Mouse (Mus musculus): ENCODE results near the gene Hsf4. TPM values are rescaled to one million over a fixed set of nuclear protein-coding genes. Genes with fewer than 3 reads are reported as not detected.

The Hsf4 gene
- total RNA-seq, 2 experiments from 2014 or later, result 11.5 to 12.0 TPM

- intact Hi-C loops (cut with DNase I), result loop anchor here (5.0 kb wide), 1 partner anchor 655 kb away; the partner anchor contains the start of gene Ciao2b
- peak; percentile 92 to 94 for DNase-seq (ENCODE audit: low spot score in 2 of 2)
Measured at GRCm38 (mm10) chr8:105297511-105298192, 28.1 kb downstream of the Hsf4 start, which contains the start of gene E2f4. TSS of gene E2f4 (plus strand) at chr8:105297663.

DNA sequence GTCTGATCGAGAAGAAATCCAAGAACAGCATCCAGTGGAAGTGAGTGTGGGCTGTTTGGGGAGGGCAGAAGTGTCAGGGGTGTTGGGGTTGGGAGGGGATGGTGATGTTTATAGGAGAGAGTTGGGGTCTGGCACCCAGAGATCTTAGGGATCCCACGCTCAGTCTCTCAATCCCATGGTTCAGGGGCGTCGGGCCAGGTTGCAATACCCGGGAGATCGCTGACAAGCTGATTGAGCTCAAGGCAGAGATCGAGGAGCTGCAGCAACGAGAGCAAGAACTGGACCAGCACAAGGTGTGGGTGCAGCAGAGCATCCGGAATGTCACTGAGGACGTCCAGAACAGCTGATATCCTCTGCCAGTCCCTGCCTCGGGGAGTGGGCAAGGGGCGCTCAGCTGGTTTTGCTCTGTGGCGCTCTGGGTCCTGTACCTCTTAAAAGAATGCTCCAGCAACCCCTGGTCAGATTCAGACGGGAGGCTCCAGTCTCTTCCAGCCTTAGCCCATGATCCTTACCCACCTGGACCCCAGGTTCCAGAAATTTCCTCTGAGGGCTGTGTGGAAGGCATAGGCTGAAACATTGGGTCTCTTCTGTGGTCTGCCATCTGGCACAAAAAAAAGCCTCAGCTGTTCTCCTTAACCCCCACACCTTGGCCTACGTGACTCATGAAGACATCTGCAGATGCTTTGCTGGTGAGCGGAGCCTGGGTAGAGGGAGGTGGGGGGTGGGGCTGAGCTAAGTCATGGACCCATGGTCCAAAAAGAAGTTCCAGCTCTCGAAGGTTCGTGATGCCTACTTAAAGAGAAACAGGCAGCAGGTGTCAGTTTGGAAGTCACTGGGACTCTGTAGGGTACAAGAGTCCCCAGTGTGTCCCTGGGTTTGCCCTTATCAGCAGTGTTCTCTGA, 29.0 kb downstream of the Hsf4 start:
- intact Hi-C loops (cut with DNase I), result loop anchor here (5.0 kb wide), 1 partner anchor 656 kb away; the partner anchor contains the start of gene Ciao2b
- DNase-seq (ENCODE audit: low spot score in 2 of 2), result no peak

- no peak for DNase-seq (ENCODE audit: low spot score in 2 of 2)
- intact Hi-C loops (cut with DNase I), result loop anchor here (5.0 kb wide), 1 partner anchor 658 kb away; the partner anchor contains the start of gene Ciao2b
Measured at GRCm38 (mm10) chr8:105299962-105300361, 30.4 kb downstream of the Hsf4 start.

GRCm38 (mm10) chr8:105303396-105303795, 33.8 kb downstream of the Hsf4 start:
- intact Hi-C loops (cut with DNase I), result no loop called here
- no peak for DNase-seq (ENCODE audit: low spot score in 2 of 2)

DNA sequence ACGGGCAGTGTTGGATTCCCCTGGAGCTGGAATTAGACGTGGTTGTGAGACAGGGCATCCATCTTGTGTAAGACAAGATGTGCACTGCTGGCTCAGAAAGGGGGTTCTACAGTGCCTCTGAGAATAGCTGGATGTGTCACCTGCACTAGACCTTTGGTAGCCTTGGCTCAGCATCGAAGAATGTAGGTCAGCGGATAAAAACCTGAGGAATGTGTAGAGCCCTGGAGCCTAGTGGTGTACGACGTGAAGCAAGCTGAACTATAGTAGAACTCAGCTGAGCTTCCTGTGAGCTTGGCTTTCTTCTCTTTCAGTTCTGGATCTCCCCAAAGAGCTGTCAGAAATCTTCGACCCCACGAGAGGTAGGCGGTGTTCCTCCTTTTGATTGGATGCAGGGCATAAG, 34.3 kb downstream of the Hsf4 start:
- intact Hi-C loops (cut with DNase I), result no loop called here
- DNase-seq (ENCODE audit: low spot score in 2 of 2), result no peak

DNA sequence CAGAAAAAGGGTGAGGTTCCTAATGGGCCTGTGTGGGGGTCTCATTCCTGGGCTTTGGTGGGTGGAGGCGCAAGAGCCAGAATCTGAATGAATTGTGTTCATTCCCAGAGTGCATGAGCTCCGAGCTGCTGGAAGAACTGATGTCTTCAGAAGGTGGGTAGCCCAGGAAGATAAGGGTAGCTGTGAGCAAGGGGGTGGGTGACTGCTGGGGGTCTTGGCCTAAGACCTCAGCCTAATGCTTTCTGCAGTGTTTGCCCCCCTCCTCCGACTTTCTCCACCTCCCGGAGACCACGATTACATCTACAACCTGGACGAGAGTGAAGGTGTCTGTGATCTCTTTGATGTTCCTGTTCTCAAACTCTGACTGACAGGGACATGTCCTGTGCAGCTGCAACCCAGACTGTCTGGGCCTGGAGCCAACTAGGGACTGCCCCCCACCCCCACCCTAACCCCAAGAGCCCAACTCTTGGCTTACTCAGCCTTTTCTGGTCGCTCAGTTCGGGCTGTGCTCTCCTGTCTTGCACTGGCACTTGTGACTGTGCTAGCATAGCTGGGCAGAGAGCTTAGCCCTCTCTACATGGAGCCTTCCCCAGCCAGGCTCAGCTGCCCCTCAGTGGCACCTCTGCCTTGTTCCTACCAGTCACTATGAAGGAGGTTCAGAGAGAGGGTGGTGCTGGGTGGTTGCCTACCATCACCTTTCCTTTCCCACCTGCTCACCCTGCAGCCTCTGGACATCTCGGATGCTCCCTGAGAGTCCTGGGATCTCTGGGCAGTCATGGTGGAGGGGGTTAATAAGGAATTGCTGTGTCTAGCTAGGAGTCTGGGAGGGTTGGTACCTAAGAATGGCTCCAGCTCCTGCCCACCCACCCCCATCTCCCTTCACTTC, 35.0 kb downstream of the Hsf4 start:
- intact Hi-C loops (cut with DNase I), result no loop called here
- DNase-seq (ENCODE audit: low spot score in 2 of 2), result no peak

- intact Hi-C loops (cut with DNase I), result no loop called here
- peak; percentile 47 to 60 for DNase-seq (ENCODE audit: low spot score in 2 of 2)
Measured at GRCm38 (mm10) chr8:105305211-105306145, 35.9 kb downstream of the Hsf4 start, which contains the start of gene Elmo3. TSS of gene Elmo3 (plus strand) at chr8:105305601.

- DNase-seq (ENCODE audit: low spot score in 2 of 2), result no peak
- intact Hi-C loops (cut with DNase I), result no loop called here
Measured at GRCm38 (mm10) chr8:105306146-105306691, 36.6 kb downstream of the Hsf4 start.

GRCm38 (mm10) chr8:105307670-105308069, 38.1 kb downstream of the Hsf4 start:
- intact Hi-C loops (cut with DNase I), result no loop called here
- DNase-seq (ENCODE audit: low spot score in 2 of 2), result no peak

GRCm38 (mm10) chr8:105308428-105308827, 38.8 kb downstream of the Hsf4 start:
- intact Hi-C loops (cut with DNase I), result no loop called here
- no peak for DNase-seq (ENCODE audit: low spot score in 2 of 2)

GRCm38 (mm10) chr8:105309142-105309847, 39.7 kb downstream of the Hsf4 start:
- DNase-seq (ENCODE audit: low spot score in 2 of 2), result no peak
- intact Hi-C loops (cut with DNase I), result no loop called here

GRCm38 (mm10) chr8:105310118-105310517, 40.5 kb downstream of the Hsf4 start:
- intact Hi-C loops (cut with DNase I), result no loop called here
- no peak for DNase-seq (ENCODE audit: low spot score in 2 of 2)

GRCm38 (mm10) chr8:105311718-105312117, 42.1 kb downstream of the Hsf4 start:
- intact Hi-C loops (cut with DNase I), result no loop called here
- no peak for DNase-seq (ENCODE audit: low spot score in 2 of 2)

- intact Hi-C loops (cut with DNase I), result no loop called here
Measured at GRCm38 (mm10) chr8:105312891-105313481, 43.4 kb downstream of the Hsf4 start.

DNA sequence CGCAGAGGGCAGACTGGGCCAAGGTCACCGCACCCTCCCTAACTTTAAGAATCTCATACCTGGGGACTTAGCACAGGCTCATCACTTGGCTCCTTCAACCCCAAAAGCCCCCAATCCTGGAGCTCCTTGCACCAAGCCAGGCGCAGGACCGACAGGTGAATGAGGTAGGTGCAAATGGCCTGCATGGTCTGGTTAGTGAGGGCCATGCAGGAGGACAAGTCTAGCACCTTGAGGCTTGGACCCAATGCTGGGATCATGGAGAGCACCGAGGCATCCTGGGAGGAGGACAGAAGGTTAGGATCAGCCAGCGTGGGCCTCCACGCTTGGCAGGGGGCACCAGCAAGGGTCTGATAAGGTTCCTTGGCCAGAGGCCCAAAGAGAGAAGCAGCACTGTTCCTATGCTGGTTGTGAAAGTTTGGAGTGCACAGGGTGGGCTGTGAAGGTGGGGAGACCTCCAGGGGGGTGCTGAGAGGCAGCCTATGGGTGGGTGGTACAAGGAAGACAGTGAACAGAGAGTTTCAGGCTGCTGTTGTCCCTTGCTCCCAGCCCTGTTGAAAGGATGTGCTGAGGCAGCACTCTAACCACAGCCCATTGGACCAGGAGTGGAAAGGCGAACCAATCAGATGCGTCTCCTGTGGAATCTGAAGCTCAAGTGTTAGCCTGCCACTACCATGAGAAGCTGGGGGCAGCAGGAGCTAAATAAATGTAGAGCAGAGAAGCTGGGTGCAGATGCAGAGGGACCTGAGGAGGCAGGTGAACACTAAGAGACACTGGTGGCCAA, 44.2 kb downstream of the Hsf4 start:
- no peak for DNase-seq (ENCODE audit: low spot score in 2 of 2)
- intact Hi-C loops (cut with DNase I), result no loop called here

More at GRCm38 (mm10) chr8:105312891-105313481, 43.4 kb downstream of the Hsf4 start:
- no peak for DNase-seq (ENCODE audit: low spot score in 2 of 2)

GRCm38 (mm10) chr8:105315073-105315769, 45.6 kb downstream of the Hsf4 start:
- intact Hi-C loops (cut with DNase I), result no loop called here
- DNase-seq (ENCODE audit: low spot score in 2 of 2), result no peak

Measured in left cerebral cortex, postnatal 36 days (tissue).